Mouse (Mus musculus) left cerebral cortex, adult 2 months (tissue): ENCODE data around the gene Tm7sf2. TPM values are rescaled to one million over a fixed set of nuclear protein-coding genes. Genes with fewer than 3 reads are reported as not detected.
"Not testable (repeated sequence)": the region's sequence is repeated elsewhere in the genome, so short reads cannot be mapped to it uniquely, and the experiment has no call there.

Source experiments
- DNase-seq, 2 experiments: peaks; one replicate each; pipeline ENCODE4 v3.0.0; 2021 to 2022; ENCODE audit warnings: low spot score in 2 of 2, mixed read lengths in 1 of 2; ENCODE audit errors: extremely low spot score in 1 of 2
- H3K27ac ChIP-seq: fragments of 200-600 bp; 2 replicates; pipeline ENCODE4 v1.8.1; 2022
- H3K4me3 ChIP-seq: fragments of 200-600 bp; 2 replicates; pipeline ENCODE4 v1.8.1; 2022
- CTCF ChIP-seq: fragments of 200-600 bp; IDR thresholded peaks from 2 replicates; pipeline ENCODE4 v1.8.1; 2022; ENCODE audit warnings: antibody characterized with exemption, mild to moderate bottlenecking, moderate library complexity
- intact Hi-C: fragments of 180-260 bp; cut with DNase I; formaldehyde crosslinking; loops from one replicate; pipeline ENCODE4 v1.15.1; 2025
- total RNA-seq, 2 experiments: library from RNA; stranded (reverse); gene quantifications; 2 replicates each; pipeline ENCODE4 v1.2.3; 2021

The Tm7sf2 gene
- total RNA-seq, 2 experiments from 2014 or later, result 26.9 to 30.4 TPM

DNA sequence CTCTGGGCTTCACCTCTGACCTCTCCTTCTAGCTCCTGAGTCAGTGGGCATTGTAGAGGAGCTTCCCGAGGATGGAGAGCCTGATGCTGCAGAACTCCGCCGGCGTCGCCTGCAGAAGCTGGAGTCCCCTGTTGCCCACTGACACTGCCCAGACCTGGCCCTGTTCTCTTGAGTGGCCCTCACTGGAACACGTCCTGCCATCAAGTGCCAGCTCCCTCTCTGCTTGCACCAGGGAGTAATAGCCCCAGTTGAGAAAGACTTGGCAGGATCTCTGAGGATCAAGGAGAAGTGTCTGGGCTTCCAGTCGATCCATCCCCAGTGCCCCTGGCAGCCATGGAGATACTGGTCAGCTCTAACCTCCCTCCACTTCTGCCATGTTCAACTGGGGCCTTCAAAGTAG, 15.7 kb downstream of the Tm7sf2 start:
- TF ChIP-seq CTCF, result no peak
- Histone ChIP-seq H3K27ac (no peak overlapping the region), H3K4me3 (no peak overlapping the region)
- intact Hi-C loops, result no loop called here
- no peak for DNase-seq

DNA sequence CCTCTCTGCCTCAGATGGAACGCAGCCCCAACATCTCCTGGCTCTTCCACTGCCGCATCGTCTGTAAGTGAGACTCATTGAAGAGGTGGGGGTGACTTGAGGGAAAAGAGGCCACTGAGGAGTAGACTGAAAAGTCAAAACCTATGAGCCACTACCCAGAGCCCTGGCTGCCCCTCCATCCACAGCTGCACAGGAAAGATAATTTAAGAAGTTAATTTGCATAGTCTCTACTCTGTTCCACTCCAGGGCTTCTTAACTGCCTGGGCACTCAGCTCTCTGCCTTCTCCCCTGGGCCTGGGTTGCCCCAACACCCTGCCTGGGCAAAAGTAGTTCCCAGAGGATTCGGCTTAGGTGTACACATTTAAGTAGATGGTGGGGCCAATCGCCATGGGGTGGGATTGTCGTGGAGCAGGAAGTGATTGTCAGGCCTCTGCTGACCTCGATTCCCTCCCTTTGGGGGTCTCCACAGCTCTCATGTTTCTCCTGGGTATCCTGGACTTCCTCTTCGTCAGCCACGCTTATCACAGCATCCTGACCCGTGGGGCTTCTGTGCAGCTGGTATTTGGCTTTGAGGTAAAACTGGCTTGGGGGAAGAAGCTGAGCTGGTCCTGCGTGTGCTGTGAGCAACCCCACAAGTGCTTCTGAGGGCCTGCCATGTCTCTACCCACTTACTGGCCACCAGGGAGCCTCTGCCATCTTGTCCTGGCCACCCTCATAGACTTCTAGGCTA, 19.3 kb downstream of the Tm7sf2 start:
- Histone ChIP-seq H3K4me3 (no peak overlapping the region), H3K27ac (no peak overlapping the region)
- DNase-seq, result no peak
- no peak for TF ChIP-seq CTCF
- intact Hi-C loops, result loop anchor here (5.0 to 10.0 kb wide), 2 partner anchors 78 to 264 kb away; partner anchors contain the start of gene Snx15

DNA sequence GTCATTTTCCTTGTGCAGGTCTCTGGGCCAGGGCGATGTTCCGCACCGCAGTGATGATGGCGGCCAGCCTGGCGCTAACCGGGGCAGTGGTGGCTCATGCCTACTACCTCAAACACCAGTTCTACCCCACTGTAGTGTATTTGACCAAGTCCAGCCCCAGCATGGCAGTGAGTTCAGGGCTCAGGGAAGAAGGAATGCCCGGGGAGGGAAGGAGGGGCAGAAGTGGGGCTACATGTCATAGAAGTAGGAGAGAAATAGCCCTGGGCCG, 20.3 kb downstream of the Tm7sf2 start:
- TF ChIP-seq CTCF, result no peak
- H3K4me3 ChIP-seq, result peak overlapping the region; percentile 64
- intact Hi-C loops, result loop anchor here (1.0 to 10.0 kb wide), 4 partner anchors 9 to 263 kb away; partner anchors contain the start of genes Fau, Mrpl49, Pola2 and Snx15
- H3K27ac ChIP-seq, result peak overlapping the region; percentile 99; the same call in 1 of the 2 replicates
- no peak for DNase-seq

DNA sequence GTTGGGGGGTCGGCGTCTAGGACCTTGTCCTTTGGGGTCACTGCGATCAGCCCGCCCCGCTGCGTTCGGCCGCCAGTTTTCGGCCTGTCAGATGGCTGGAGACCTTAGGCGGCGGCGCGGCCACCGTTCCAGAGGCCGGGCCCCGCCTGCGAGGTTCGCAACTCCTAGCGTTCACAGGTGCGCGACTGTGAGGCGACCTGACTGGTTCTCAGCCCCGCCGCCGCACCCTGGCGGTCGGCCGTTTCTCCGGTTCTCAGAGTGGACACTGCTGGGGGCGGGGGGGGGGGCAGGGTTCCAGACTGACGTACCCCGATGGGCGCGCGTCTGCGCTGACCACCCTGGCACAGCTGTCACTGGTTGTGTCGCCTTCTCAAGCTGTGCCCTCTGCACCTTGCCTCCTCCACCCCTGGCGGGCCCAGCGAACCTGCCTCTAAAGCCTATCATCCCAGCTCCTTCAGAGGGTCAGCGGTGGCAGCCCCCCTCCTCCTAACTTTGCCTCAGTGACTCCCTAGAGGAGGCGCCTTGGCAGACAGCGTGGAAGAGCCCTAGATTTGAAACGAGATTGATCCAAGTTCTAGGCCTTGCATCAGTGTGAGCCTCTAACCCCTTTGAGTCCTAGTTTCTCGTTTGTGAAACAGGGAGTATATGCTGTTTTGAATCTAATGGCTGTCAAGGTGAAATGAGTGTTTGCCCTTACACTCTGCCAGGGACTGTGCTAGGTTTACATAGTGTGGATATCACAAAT, 20.8 kb downstream of the Tm7sf2 start:
- Histone ChIP-seq H3K4me3 (peak overlapping the region; percentile 64), H3K27ac (peak overlapping the region; percentile 99)
- no peak for DNase-seq
- intact Hi-C loops, result loop anchor here (1.0 to 10.0 kb wide), 4 partner anchors 10 to 263 kb away; partner anchors contain the start of genes Fau, Mrpl49, Pola2 and Snx15
- TF ChIP-seq CTCF, result no peak

DNA sequence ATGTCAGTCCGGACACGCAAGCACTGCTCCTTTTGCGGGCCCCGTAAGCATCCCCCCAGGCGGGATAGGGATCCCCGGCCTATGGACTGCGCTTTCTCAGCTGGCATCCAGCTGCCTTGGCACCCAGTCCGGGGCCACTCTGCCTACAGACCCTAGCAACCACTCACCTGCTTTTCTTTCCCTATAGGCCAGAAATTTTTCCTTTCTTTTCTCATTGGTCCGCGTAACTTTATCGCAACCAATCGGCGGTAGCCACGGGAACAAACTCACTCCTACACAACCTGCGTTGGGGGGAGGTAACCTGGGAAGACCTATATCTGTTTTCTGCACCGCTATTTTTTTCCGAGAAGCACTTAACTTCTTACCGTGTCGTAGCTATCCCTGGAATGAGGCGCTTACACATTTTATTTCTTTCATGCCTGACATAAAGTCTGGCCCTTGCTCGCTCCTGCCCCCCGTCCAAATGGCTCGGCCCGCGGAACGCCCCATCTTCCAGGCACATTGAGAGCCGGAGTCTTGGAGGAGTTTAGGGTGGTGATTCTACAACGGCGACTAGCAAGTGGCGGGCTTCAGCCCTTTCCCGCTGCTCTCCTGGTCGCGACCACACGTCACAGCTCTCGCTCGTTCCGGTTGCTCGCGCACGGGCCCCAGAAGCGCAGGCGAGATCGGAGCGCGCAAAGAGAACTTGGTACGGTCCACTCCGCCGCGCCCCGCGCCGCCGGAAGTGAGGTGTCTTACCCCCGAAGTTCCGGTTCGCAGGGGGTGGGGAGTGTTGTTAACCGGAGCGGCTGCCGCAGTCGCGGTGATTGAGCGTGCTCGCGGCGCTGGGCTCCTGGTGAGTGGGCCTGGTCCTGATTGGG, 21.6 kb downstream of the Tm7sf2 start, which contains the start of gene Syvn1:
Gene Syvn1, plus strand, starts transcription at position 283 of the 860 bp plus-strand sequence.
- peak; percentile 89 for DNase-seq
- Histone ChIP-seq H3K4me3 (peak within 1 kb of the TSS; percentile 64), H3K27ac (peak within 1 kb of the TSS; percentile 99)
- intact Hi-C loops, result loop anchor here (1.0 to 10.0 kb wide), 5 partner anchors 11 to 262 kb away; partner anchors contain the start of genes Fau, Mrpl49, Pola2 and Snx15
- TF ChIP-seq CTCF, result no peak

DNA sequence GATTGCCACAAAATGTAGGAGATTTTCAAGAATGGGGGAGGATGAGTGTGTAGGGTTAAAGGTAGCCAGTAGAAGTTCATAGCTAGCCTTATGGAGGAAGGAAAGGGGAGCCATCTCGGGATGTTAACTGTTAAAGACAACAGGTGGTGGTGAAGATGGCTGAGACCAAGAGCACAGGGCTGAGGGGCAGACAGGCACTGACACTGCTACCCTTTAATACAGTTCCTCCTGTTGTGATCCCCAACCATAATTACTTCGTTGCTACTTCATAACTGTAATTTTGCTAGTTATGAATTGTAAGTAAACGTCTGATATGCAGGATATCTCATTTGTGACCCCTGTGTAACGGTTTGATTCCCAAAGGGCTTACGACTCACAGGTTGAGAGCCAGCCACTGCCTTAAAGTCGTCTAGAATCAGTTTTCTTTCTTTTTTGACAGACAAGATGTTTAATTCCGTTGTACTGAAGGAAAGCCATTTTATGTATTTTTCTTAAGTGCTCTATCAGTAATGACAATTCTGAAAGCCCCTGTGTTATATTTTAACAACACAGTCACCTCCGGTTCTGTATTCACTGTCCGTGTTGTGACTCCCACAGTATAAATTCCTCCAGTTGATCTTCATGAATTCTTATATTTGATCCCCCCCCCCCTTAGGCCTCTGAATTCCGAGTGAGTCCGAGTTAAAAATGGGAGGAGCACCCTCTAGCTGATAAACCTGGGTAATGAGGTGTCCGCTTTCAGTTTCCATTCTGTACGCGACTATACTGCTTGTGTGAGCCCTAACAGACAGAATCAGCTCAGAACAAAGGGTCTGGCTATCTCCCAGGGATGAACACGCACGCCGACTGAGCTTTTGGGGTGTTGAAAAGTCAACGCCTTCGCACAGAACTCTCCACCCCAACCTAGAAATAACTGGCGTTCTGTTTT, 22.5 kb downstream of the Tm7sf2 start:
- Histone ChIP-seq H3K27ac (peak overlapping the region; percentile 99), H3K4me3 (peak overlapping the region; percentile 64)
- intact Hi-C loops, result loop anchor here (1.0 to 10.0 kb wide), 4 partner anchors 32 to 261 kb away; partner anchors contain the start of genes Pola2, Snx15 and Vps51
- no peak; the same call in none of the 2 replicates for TF ChIP-seq CTCF
- DNase-seq, result no peak

DNA sequence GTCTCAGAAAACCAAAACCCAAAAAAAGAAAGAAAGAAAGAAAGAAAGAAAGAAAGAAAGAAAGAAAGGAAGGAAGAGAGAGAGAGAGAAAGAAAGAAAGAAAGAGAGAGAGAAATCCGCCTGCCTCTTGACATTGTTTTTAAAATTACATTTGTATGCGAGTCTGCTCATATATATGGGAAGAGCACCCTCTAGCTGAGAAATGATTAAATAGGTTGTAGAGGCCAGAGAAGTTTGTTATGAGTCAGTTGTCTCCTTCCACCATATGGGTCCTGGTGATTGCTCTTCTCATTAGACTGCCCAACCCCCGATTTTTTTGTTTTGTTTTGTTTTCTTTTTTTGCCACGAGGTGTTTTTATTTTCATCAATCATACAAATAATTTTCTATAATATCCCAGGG, 24.1 kb downstream of the Tm7sf2 start:
- peak; percentile 46 for TF ChIP-seq CTCF
- DNase-seq, H3K27ac ChIP-seq, H3K4me3 ChIP-seq: not testable (repeated sequence)
- intact Hi-C loops, result loop anchor here (10.0 kb wide), 1 partner anchor 259 kb away; no protein-coding TSS in a partner anchor

DNA sequence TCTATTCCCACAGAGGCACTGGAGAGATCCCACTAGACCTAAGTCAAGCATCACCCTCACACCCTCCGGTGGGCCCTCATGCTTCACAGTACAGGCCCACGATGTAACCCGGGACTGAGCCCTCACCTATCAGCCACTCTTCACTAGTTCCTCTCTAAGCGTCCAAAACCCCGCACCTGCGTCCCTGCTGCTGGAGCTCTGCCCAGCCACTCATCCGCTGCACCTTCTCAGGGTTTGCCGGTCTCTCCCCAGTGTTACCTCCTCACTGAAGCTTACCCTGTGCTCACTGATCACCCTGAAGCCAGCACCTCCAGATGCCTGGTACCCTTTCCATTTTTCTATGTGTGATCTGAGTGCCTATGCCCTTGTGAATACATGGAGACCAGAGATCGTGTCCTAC, 25.9 kb downstream of the Tm7sf2 start:
- intact Hi-C loops, result loop anchor here (10.0 kb wide), 1 partner anchor 257 kb away; no protein-coding TSS in a partner anchor
- no peak for DNase-seq
- no peak for TF ChIP-seq CTCF

DNA sequence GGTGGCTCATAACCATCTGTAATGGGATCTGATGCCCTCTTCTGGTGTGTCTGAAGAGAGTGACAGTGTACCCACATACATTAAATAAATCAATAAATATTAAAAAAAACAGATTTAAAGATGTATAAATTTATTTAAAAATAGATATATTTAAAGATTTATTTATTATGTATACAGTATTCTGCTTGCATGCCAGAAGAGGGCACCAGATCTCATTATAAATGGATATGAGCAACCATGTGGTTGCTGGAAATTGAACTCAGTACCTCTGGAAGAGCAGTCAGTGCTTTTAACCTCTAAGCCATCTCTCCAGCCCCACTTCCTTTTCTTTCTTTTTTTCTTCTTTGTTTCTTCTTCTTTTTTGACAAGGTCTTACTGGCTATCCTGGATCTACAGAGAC, 28.2 kb downstream of the Tm7sf2 start:
- intact Hi-C loops, result loop anchor here (10.0 kb wide), 1 partner anchor 255 kb away; no protein-coding TSS in a partner anchor
- Histone ChIP-seq H3K27ac (no peak overlapping the region), H3K4me3 (no peak overlapping the region)
- no peak for DNase-seq
- TF ChIP-seq CTCF, result peak; percentile 28

More for the DNA sequence above, 25.9 kb downstream of the Tm7sf2 start:
- no peak overlapping the region for H3K4me3 ChIP-seq
- no peak overlapping the region for H3K27ac ChIP-seq

DNA sequence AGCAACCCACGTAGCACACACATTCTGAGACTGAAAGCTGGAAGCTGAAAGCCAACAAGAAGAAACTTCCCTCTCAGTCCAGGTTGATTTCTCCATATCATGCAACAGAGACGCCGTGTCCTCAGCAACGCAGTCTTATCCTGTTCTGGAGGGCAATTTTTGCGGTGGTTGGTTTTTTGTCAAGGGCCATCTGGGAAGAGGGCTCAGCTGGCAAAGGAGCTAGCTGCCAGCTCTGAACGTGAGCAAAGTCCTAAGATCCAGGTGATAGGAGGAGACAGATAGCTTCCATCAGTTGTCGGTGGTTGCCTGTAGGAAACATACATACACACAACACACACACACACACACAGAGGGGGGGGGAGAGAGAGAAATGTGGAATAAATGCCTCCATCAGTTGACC, 29.8 kb downstream of the Tm7sf2 start:
- no peak for DNase-seq
- TF ChIP-seq CTCF, result no peak
- Histone ChIP-seq H3K4me3 (no peak overlapping the region), H3K27ac (no peak overlapping the region)
- intact Hi-C loops, result no loop called here
